Mouse (Mus musculus): ENCODE data around the gene Lars2. TPM values are rescaled to one million over a fixed set of nuclear protein-coding genes. Genes with fewer than 3 reads are reported as not detected.
A peak's percentile ranks its signal among the peaks of the same experiment; 100 is the strongest.
"Not testable (repeated sequence)": the region's sequence is repeated elsewhere in the genome, so short reads cannot be mapped to it uniquely, and the experiment has no call there.

Lars2 gene
- polyA plus RNA-seq, 1 experiment from 2014 or later: 999 TPM

DNA sequence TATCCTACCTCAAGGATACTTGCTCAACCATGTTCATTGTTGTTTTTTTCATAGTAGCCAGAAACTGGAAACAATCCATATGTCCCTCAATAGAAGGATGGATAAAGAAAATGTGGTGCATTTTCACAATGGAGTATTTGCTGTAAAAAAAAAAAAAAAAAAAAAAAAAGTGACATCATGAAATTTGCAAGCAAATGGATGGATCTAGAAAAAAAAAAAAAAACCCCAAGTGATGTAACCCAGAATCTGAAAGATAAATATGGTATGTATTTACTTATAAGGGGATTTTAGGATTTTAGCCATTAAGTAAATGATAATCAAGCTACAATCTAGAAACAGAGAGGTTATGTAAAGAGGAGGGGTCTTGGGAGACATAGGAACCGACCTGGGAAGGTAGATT, 1.4 kb upstream of the Lars2 start:
- no peak for ATAC-seq
- Histone ChIP-seq H3K4me2 (replicated peaks) (no peak overlapping the region), H3K36me3 (no peaks in the 10 kb centered on the region), H3K4me3 (replicated peaks) (no peak overlapping the region), H3K9me3 (no peaks in the 10 kb centered on the region), H3K27me3 (no peaks in the 10 kb centered on the region), H3K4me1 (replicated peaks) (peaks cover 20% of the 10 kb centered on the region), H3K9ac (replicated peaks) (no peak overlapping the region), H3K27ac (no peak overlapping the region)
- 88% methylated on average over 1 of the region's 1 CpGs for WGBS

DNA sequence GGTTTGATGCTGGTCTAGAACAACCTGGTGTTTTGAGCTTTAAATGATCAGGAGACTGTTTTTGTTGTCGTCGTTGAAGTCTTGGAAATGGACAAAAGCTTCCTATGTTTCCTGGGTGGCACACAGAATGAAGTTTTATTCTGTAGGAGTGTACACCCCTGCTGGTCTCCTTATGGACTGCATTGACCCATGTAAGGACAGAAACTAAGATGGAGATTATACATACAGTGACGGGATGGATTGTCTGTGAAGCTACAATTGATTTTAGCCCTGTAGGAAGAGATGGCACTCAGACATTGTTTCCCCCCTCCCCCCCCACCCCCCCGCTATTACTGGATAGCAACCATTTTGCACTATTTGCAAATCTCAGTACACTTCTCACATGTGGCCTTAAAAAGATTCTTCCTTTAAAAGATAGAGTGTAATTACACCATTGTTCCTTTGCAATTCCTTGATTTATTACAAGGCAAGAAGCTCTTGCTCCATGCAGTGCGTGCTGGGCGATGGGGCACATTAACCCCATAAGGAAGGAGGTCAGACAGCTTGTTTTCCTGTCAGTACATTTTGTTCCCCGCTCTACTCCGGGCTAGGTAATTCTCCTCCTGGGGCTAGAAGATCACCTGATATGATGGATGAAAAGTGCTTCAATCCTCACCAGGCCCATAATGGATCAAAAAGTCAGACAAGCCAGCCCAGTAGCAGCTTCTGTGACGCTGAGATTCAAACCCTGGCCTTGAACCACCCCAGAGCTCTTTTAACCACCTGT, 602 bp upstream of the Lars2 start:
- 33% methylated on average over 9 of the region's 9 CpGs for WGBS
- Histone ChIP-seq H3K9me3 (no peaks in the 10 kb centered on the region), H3K27me3 (no peaks in the 10 kb centered on the region), H3K27ac (peak overlapping the region; percentile 81), H3K4me2 (replicated peaks) (peak overlapping the region; percentile 76), H3K4me1 (replicated peaks) (peaks cover 20% of the 10 kb centered on the region), H3K4me3 (replicated peaks) (peak overlapping the region; percentile 60), H3K9ac (replicated peaks) (peak overlapping the region; percentile 63), H3K36me3 (no peaks in the 10 kb centered on the region)
- ATAC-seq: peak; percentile 49

DNA sequence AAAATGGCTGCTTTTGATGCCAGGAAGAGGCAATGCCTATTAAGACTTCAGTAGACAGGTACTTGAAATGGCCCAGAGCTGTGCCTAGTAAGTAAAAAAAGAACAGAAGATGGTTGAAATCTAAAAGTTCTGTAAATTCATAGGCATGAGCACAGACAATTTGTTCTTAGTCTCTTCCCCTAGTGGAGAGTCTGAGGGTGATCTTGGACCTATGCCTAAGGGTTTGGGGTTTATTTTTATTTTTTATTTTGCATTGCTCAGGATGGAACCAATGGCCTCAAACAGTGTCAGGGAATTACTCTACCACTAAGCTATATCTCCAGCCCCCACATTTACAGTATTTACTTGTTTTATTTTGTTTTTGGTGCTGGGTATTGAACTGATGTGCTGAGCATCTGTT, 909 bp downstream of the Lars2 start:
- no peak overlapping the region; the same call in 1 of the 2 replicates for H3K27ac ChIP-seq

DNA sequence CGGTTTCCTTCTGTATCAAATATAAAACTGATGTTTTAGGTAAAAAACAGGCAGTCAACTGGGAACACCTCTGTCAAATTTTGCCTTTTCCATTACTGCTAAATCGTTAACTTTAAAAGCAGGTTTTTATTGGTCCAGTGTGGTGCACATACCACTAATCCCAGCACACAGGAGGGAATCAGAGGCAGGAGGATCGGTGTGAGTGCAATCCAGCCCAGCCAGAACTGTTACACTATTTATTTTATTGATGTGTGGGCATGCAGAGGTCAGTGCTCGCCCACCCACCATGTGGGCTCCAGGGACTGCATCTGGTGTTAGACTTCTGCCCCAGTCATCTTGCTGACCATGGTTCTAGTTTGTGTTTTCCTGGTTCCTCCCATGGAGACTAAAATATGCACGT, 15.7 kb downstream of the Lars2 start:
- H3K27me3 ChIP-seq: no peaks in the 10 kb centered on the region
- H3K27ac ChIP-seq: no peak overlapping the region
- H3K4me2 ChIP-seq (replicated peaks): no peak overlapping the region
- H3K4me1 ChIP-seq (replicated peaks): peaks cover 25% of the 10 kb centered on the region
- H3K9me3 ChIP-seq: no peaks in the 10 kb centered on the region
- no peak overlapping the region for H3K9ac ChIP-seq (replicated peaks)
- peaks cover 36% of the 10 kb centered on the region for H3K36me3 ChIP-seq
- WGBS: 91% methylated on average over 5 of the region's 5 CpGs
- ATAC-seq: no peak
- no peak overlapping the region for H3K4me3 ChIP-seq (replicated peaks)

More for the DNA sequence above, 909 bp downstream of the Lars2 start:
- Histone ChIP-seq H3K4me2 (replicated peaks) (peak overlapping the region; percentile 76), H3K36me3 (peaks cover 9% of the 10 kb centered on the region), H3K4me1 (replicated peaks) (peaks cover 20% of the 10 kb centered on the region), H3K27me3 (no peaks in the 10 kb centered on the region), H3K9me3 (no peaks in the 10 kb centered on the region), H3K9ac (replicated peaks) (peak overlapping the region; percentile 77), H3K4me3 (replicated peaks) (peak overlapping the region; percentile 60)
- ATAC-seq: no peak

DNA sequence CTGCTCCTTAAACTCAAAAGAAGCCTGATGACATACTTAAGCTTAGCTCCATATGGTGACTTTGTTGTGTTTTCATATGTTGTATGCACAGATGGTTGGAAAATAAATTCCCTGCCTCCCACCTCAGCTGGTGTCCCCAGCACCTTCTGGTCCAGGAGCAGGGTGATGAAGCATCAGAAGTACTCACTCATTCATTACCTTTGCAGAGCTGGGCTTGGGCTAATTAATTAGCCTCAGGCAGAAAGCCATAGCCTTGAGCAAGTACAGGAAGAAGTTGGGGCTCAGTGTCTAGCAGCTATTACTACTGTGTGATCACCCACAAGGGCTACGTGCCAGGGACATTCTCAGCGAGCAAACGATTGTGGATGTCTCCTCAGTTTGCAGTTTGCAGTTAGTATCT, 18.0 kb downstream of the Lars2 start:
- no peak overlapping the region for H3K4me3 ChIP-seq (replicated peaks)
- no peak overlapping the region for H3K27ac ChIP-seq
- no peaks in the 10 kb centered on the region for H3K27me3 ChIP-seq
- ATAC-seq: no peak
- no peak overlapping the region for H3K9ac ChIP-seq (replicated peaks)
- peaks cover 27% of the 10 kb centered on the region for H3K36me3 ChIP-seq
- no peak overlapping the region for H3K4me2 ChIP-seq (replicated peaks)
- no peaks in the 10 kb centered on the region for H3K9me3 ChIP-seq
- 72% methylated on average over 3 of the region's 3 CpGs for WGBS
- peaks cover 25% of the 10 kb centered on the region for H3K4me1 ChIP-seq (replicated peaks)

DNA sequence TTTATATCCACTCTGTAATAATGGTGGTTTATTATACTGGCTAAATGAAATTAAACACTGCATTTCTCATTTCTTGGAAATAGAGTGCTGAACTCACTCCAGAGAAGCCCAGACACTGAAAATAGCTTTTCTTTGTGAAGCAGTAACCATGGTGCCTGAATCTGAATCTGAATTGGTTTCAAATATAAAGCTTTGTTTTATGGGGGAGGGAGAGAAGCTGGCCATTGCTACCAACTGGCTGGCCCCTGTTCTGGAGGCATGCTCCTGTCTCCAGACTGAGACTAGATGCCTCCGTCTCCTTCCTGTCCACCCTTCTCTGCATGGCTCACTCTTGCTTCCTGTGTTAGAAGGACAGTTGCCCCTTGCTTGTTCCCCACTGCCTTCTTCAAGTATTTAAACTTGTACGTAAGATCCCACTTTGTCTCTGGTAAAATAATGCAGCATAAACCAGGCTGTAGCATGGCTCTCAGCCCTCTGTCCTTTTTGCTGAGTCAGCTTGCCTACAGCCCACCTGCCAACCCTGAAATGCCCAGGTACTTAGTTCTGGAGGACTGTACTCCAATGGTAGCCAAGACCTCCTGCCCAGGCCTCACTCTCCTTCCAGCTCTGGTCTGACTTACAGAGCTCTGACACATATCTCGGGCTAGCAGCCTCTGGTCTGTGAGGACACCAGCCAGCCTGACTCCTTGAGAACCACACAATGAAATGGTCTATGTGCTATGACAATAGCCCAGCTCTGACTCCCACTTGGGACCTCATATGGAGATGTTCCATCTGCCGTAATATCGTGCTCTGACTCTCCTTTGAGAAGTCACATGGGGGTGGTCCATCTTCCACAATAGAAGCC, 18.8 kb downstream of the Lars2 start:
- H3K27ac ChIP-seq: peak overlapping the region; percentile 53; the same call in 1 of the 2 replicates
- 47% methylated on average over 5 of the region's 5 CpGs for WGBS
- ATAC-seq: peak; percentile 72

DNA sequence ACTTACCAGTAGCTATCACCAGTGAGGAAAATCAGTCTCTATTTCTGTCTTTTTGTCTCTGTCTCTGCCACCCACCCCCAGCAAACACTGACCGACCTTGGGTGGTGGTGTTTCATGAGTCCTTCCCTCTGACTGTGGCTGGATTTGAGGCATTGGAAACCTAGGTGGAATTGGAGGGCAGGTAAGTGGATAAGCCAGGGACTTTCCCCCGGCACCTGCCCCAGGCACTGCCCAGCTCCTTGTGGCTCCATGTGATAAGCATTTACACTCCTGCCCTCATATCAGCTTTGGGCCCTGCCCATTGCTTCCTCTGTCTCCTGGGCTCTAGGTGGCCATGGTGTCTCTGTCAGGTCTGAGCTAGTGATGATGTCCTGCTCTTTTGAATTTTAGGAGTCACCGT, 19.6 kb downstream of the Lars2 start:
- H3K4me2 ChIP-seq (replicated peaks): no peak overlapping the region
- no peak overlapping the region for H3K9ac ChIP-seq (replicated peaks)
- no peak overlapping the region for H3K4me3 ChIP-seq (replicated peaks)
- H3K9me3 ChIP-seq: no peaks in the 10 kb centered on the region
- H3K27me3 ChIP-seq: no peaks in the 10 kb centered on the region
- ATAC-seq: no peak
- no peak overlapping the region for H3K27ac ChIP-seq
- peaks cover 25% of the 10 kb centered on the region for H3K4me1 ChIP-seq (replicated peaks)
- 96% methylated on average over 3 of the region's 3 CpGs for WGBS
- peaks cover 23% of the 10 kb centered on the region for H3K36me3 ChIP-seq

More for the DNA sequence above, 18.8 kb downstream of the Lars2 start:
- no peak overlapping the region for H3K4me2 ChIP-seq (replicated peaks)
- H3K9me3 ChIP-seq: no peaks in the 10 kb centered on the region
- peaks cover 25% of the 10 kb centered on the region for H3K4me1 ChIP-seq (replicated peaks)
- no peak overlapping the region for H3K9ac ChIP-seq (replicated peaks)
- peaks cover 29% of the 10 kb centered on the region for H3K36me3 ChIP-seq
- H3K4me3 ChIP-seq (replicated peaks): no peak overlapping the region
- no peaks in the 10 kb centered on the region for H3K27me3 ChIP-seq

DNA sequence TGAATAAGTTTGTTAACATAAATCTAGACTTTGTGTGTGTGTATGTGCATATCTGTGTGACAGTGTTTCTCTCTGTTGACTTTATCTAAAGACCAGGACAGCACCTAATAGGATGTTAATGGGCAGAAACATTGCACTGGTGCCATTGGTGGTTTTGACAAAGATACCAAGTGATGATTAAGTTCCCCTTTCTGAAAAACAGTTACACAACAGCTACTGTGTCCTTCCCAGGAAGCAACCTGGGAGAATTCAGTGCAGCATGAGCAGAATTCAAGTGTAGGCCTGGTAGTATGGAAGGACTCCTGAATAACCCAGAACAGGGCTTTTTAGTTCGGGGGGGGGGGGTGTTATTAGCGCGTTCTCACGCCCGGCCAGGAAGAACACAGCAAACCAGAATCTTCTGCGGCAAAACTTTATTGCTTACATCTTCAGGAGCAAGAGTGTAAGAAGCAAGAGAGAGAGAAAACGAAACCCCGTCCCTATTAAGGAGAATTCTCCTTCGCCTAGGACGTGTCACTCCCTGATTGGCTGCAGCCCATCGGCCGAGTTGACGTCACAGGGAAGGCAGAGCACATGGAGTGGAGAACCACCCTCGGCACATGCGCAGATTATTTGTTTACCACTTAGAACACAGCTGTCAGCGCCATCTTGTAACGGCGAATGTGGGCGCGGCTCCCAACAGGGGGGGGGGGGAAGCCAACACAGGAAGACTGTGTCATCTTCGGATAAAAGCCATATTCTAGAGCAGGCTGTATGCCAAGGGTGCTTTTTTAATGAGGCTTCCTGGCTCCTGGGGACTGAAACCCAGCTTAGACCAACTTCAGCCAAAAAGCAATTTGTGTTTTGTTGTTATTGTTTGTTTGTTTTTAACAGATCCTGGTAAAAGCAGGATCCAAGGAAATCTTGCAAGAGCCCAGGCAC, 21.6 kb downstream of the Lars2 start:
- not testable (repeated sequence) for H3K9me3 ChIP-seq; ATAC-seq; H3K4me3 ChIP-seq (replicated peaks); H3K27ac ChIP-seq; H3K27me3 ChIP-seq; H3K9ac ChIP-seq (replicated peaks); H3K4me2 ChIP-seq (replicated peaks)
- WGBS: 95% methylated on average over 12 of the region's 21 CpGs
- peaks cover 25% of the 10 kb centered on the region for H3K4me1 ChIP-seq (replicated peaks)
- H3K36me3 ChIP-seq: peaks cover 21% of the 10 kb centered on the region

DNA sequence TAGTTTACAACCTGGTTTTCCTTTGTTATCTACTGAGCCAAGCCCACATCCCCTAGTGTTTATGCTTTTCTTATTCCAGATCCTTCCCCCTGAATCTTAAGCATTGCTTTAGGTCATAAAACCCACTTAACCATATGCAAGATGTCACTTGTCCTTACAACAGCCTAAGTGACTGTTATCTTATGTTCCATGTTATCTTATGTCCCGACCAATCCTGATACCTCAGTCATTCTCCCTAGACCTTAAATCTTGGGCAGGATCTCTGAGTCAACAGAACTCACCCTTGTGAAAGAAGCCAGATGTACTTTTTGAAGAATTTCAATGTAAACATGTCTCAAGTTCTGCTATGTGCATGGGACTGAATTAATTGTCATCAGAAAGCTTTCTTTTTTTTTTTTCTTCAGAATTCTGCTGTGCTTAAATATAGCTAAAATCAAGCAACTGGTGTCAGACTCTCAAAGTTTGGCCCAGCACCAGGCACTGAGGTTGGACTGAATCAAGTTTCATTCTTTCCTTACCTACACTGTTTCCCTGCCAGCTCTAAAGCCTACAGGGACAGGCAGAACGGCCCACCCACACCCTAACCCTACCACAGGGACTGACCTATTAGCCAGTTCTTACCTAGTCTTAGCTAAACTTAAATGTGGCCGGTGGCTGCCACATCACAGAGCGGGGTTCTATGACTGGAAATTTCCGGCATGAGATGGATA, 24.6 kb downstream of the Lars2 start:
- WGBS: 92% methylated on average over 5 of the region's 5 CpGs
- ATAC-seq: no peak
- no peak overlapping the region for H3K9ac ChIP-seq (replicated peaks)
- no peaks in the 10 kb centered on the region for H3K27me3 ChIP-seq
- H3K4me2 ChIP-seq (replicated peaks): no peak overlapping the region
- peaks cover 21% of the 10 kb centered on the region for H3K36me3 ChIP-seq
- H3K4me1 ChIP-seq (replicated peaks): peaks cover 1% of the 10 kb centered on the region; the same call in 1 of the 2 replicates
- no peak overlapping the region for H3K4me3 ChIP-seq (replicated peaks)
- no peak overlapping the region for H3K27ac ChIP-seq
- H3K9me3 ChIP-seq: no peaks in the 10 kb centered on the region

DNA sequence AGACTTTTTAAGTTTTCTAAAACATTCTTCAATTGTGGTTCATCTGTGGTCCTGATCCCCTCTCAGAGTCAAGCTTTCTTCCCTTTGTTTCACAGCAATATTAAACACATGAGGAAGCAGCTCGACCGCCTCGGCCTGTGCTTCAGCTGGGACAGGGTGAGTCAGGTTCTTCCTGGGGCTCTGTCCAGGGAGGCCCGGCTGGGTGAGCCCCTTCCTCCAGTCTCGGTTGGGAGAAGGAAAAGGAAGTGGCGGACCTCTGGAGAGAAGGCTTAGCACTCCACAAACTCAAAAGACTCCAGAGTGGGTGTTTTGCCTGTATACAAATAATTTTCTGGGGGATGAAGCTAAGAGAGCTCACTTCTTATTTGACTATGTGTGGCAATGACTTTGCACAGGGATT, 28.1 kb downstream of the Lars2 start:
- Histone ChIP-seq H3K27me3 (no peaks in the 10 kb centered on the region), H3K4me1 (replicated peaks) (peaks cover 8% of the 10 kb centered on the region; the same call in 1 of the 2 replicates), H3K4me3 (replicated peaks) (no peak overlapping the region), H3K9ac (replicated peaks) (no peak overlapping the region), H3K27ac (no peak overlapping the region), H3K9me3 (no peaks in the 10 kb centered on the region), H3K36me3 (peaks cover 8% of the 10 kb centered on the region; the same call in 1 of the 2 replicates), H3K4me2 (replicated peaks) (no peak overlapping the region)
- ATAC-seq: no peak
- WGBS: 80% methylated on average over 6 of the region's 6 CpGs

DNA sequence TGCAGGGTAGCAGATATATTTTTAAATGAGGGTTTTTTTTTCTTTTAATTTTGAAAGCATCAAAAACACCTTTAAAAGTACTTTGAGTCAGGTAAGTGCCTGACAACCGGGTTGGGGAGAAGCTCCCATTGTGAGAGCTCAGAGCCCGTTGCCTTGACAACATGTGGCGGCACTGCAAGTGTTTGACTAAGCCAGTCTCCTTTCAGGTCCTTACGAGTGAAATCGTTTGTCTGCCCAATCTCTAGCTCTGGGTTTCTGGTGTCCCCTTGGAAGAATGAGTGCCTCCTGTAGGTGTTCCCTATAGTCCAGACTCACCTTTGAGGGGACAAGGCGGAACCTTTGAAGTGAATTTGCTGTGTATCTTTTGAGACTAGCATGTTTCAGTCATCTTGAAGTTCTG, 31.0 kb downstream of the Lars2 start:
- WGBS: 23% methylated on average over 6 of the region's 6 CpGs
- H3K27ac ChIP-seq: no peak overlapping the region

More for the DNA sequence above, 31.0 kb downstream of the Lars2 start:
- Histone ChIP-seq H3K36me3 (peaks cover 4% of the 10 kb centered on the region; the same call in 1 of the 2 replicates), H3K27me3 (no peaks in the 10 kb centered on the region), H3K9ac (replicated peaks) (no peak overlapping the region), H3K9me3 (no peaks in the 10 kb centered on the region), H3K4me3 (replicated peaks) (no peak overlapping the region), H3K4me2 (replicated peaks) (no peak overlapping the region), H3K4me1 (replicated peaks) (peaks cover 8% of the 10 kb centered on the region; the same call in 1 of the 2 replicates)
- ATAC-seq: 0 out of 2 replicates have a peak, but pooled peaks have one; percentile 37

Measured in midbrain, embryonic 13.5 days (tissue).